Mouse (Mus musculus) liver, adult 2 months (tissue): Measurements from ENCODE around the gene Gpatch2l.

ENCODE experiments used
- CTCF ChIP-seq: fragments of 200-500 bp; IDR thresholded peaks from 2 replicates; pipeline ENCODE4 v1.5.1; 2011; ENCODE audit warnings: low read depth, low read length, control low read depth
- POLR2A ChIP-seq: fragments of 200-500 bp; IDR thresholded peaks from 2 replicates; pipeline ENCODE4 v1.6.1; 2011; ENCODE audit warnings: low read length, control low read depth; ENCODE audit not compliant: insufficient read depth; ENCODE audit errors: extremely low read depth

GRCm38 (mm10) chr12:86329813-86330212 lies 88.2 kb downstream of the Gpatch2l start:
- no peak for TF ChIP-seq CTCF
- no peak for TF ChIP-seq POLR2A
